Mouse (Mus musculus) thymus, postnatal 10 days (tissue): ENCODE measurements around the gene Psme4.
"Not testable (repeated sequence)": the region's sequence is repeated elsewhere in the genome, so short reads cannot be mapped to it uniquely, and the experiment has no call there.

Experiments
- DNase-seq, 2 experiments: peaks; one replicate each; pipeline ENCODE4 v3.0.0; 2021; ENCODE audit warnings: low spot score in 2 of 2

Gene Psme4

GRCm38 (mm10) chr11:30771267-30771903, at the start of gene Psme4:
TSS of gene Psme4 (plus strand) at chr11:30771726.
- DNase-seq: peak; percentile 89 to 93

- DNase-seq: no peak
Measured at GRCm38 (mm10) chr11:30723438-30723837, 48.1 kb upstream of the Psme4 start.

- no peak for DNase-seq
Measured at GRCm38 (mm10) chr11:30730721-30731120, 40.8 kb upstream of the Psme4 start.

- no peak for DNase-seq
Measured at GRCm38 (mm10) chr11:30733376-30733775, 38.1 kb upstream of the Psme4 start.

GRCm38 (mm10) chr11:30743991-30744390, 27.5 kb upstream of the Psme4 start:
- DNase-seq: no peak

GRCm38 (mm10) chr11:30748938-30749337, 22.6 kb upstream of the Psme4 start:
- no peak for DNase-seq

GRCm38 (mm10) chr11:30749587-30749986, 21.9 kb upstream of the Psme4 start:
- no peak for DNase-seq

GRCm38 (mm10) chr11:30750039-30750823, 21.3 kb upstream of the Psme4 start:
- no peak for DNase-seq

GRCm38 (mm10) chr11:30752956-30753355, 18.6 kb upstream of the Psme4 start:
- DNase-seq: no peak

- not testable (repeated sequence) for DNase-seq
Measured at GRCm38 (mm10) chr11:30754486-30754854, 17.1 kb upstream of the Psme4 start.

- DNase-seq: no peak
Measured at GRCm38 (mm10) chr11:30754855-30755530, 16.5 kb upstream of the Psme4 start.

- DNase-seq: no peak
Measured at GRCm38 (mm10) chr11:30761381-30761780, 10.1 kb upstream of the Psme4 start.

- no peak for DNase-seq
Measured at GRCm38 (mm10) chr11:30761891-30762290, 9.6 kb upstream of the Psme4 start.

- DNase-seq: no peak
Measured at GRCm38 (mm10) chr11:30765076-30765475, 6.5 kb upstream of the Psme4 start.

- DNase-seq: no peak
Measured at GRCm38 (mm10) chr11:30770817-30771216, 709 bp upstream of the Psme4 start.

- peak; percentile 34 to 38 for DNase-seq
Measured at GRCm38 (mm10) chr11:30771904-30772581, 517 bp downstream of the Psme4 start.

GRCm38 (mm10) chr11:30772777-30773417, 1.4 kb downstream of the Psme4 start:
- no peak for DNase-seq

- no peak for DNase-seq
Measured at GRCm38 (mm10) chr11:30774638-30775037, 3.1 kb downstream of the Psme4 start.

- DNase-seq: no peak
Measured at GRCm38 (mm10) chr11:30777498-30777897, 6.0 kb downstream of the Psme4 start.

GRCm38 (mm10) chr11:30780893-30781292, 9.4 kb downstream of the Psme4 start:
- DNase-seq: no peak

- DNase-seq: no peak
Measured at GRCm38 (mm10) chr11:30781612-30782011, 10.1 kb downstream of the Psme4 start.

GRCm38 (mm10) chr11:30785497-30785896, 14.0 kb downstream of the Psme4 start:
- no peak for DNase-seq
